Mouse (Mus musculus) WW6 (cell line): Measurements from ENCODE around the gene Epm2a.
A peak's percentile ranks its signal among the peaks of the same experiment; 100 is the strongest.
"Not testable (repeated sequence)": the region's sequence is repeated elsewhere in the genome, so short reads cannot be mapped to it uniquely, and the experiment has no call there.

Experiments used
- DNase-seq: peaks from one replicate; pipeline ENCODE4 v3.0.0-alpha.2; 2013; ENCODE audit warnings: low read depth, low spot score

Gene Epm2a

GRCm38 (mm10) chr10:11343205-11344141, at the start of gene Epm2a:
Gene Epm2a, plus strand, starts transcription at chr10:11343404.
- peak; percentile 50 for DNase-seq

- DNase-seq, result no peak
Measured at GRCm38 (mm10) chr10:11298418-11298817, 44.8 kb upstream of the Epm2a start.

- no peak for DNase-seq
Measured at GRCm38 (mm10) chr10:11305365-11306053, 37.7 kb upstream of the Epm2a start.

GRCm38 (mm10) chr10:11306054-11306367, 37.2 kb upstream of the Epm2a start:
- DNase-seq, result no peak

- no peak for DNase-seq
Measured at GRCm38 (mm10) chr10:11309866-11310265, 33.3 kb upstream of the Epm2a start.

- DNase-seq, result no peak
Measured at GRCm38 (mm10) chr10:11310481-11310880, 32.7 kb upstream of the Epm2a start.

- not testable (repeated sequence) for DNase-seq
Measured at GRCm38 (mm10) chr10:11317856-11318454, 25.2 kb upstream of the Epm2a start.

GRCm38 (mm10) chr10:11319446-11319970, 23.7 kb upstream of the Epm2a start:
- no peak for DNase-seq

- DNase-seq, result no peak
Measured at GRCm38 (mm10) chr10:11322316-11322715, 20.9 kb upstream of the Epm2a start.

- DNase-seq, result no peak
Measured at GRCm38 (mm10) chr10:11323202-11323898, 19.9 kb upstream of the Epm2a start.

- DNase-seq, result no peak
Measured at GRCm38 (mm10) chr10:11326526-11326925, 16.7 kb upstream of the Epm2a start.

GRCm38 (mm10) chr10:11344536-11345468, 1.6 kb downstream of the Epm2a start:
- no peak for DNase-seq

GRCm38 (mm10) chr10:11350243-11350974, 7.2 kb downstream of the Epm2a start:
- not testable (repeated sequence) for DNase-seq

- no peak for DNase-seq
Measured at GRCm38 (mm10) chr10:11354609-11355008, 11.4 kb downstream of the Epm2a start.

- peak; percentile 16 for DNase-seq
Measured at GRCm38 (mm10) chr10:11361985-11362692, 18.9 kb downstream of the Epm2a start.

GRCm38 (mm10) chr10:11362896-11363487, 19.8 kb downstream of the Epm2a start:
- no peak for DNase-seq

- no peak for DNase-seq
Measured at GRCm38 (mm10) chr10:11381302-11381701, 38.1 kb downstream of the Epm2a start.

GRCm38 (mm10) chr10:11410926-11411325, 67.7 kb downstream of the Epm2a start:
- peak; percentile 7 for DNase-seq

- no peak for DNase-seq
Measured at GRCm38 (mm10) chr10:11420071-11420470, 76.9 kb downstream of the Epm2a start.
